In the genomic region with DNA sequence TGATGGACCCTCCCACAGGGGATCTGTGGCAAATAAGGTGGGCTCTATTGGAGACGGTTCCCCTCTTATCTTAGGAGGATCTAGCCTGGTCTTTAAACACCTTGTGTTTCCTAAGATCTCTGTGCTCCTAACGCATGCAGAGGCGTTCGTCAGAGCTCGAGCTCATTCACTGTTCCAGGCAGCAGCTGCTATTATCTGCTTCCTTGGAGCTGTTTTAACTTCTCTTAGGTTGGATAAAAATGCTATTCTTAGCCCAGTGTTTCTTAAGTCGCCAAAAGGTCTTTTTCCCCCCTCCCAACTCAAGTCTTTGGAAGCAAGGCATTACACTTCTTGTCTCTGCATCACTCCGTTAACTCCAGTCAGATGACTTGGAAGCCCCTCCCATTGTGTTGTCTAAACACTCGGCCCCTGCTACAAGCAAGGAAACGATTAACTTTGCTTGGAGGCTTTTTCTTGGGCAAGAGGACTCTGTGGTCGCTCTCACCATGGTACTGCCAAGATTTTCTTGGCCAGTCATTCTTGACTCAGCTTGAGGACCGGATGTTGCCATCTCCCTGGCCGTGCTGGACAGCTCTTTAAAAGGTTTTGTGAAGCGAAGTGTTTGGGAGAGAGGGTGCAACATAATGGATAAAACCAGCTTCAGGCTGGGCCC, we compare ENCODE assay signal across 13 mouse cellular contexts.
A peak's percentile ranks its signal among the peaks of the same experiment; 100 is the strongest.
DNase-seq lines count a peak whose midpoint lies in the region; ATAC-seq and TF ChIP-seq lines count a peak whose summit lies in the region.
"Had no signal": no experiment of that assay in that cellular context is flagged by ENCODE, and none has a peak within 500 bp of the region (broad histone marks: within the 10 kb centered on the region; RNA-seq: fewer than 3 reads in every experiment).

No protein-coding gene starts in this region.

- H3K9me3 ChIP-seq in forebrain, postnatal 0 days (ENCODE audit: low read length), result no peaks in the 10 kb centered on the region
- H3K9me3 ChIP-seq in forebrain, embryonic 12.5 days, result no peaks in the 10 kb centered on the region
- H3K9me3 ChIP-seq in liver, embryonic 11.5 days (ENCODE audit: control insufficient read depth, low read length), result no peaks in the 10 kb centered on the region
- no peaks in the 10 kb centered on the region for H3K9me3 ChIP-seq in midbrain, embryonic 13.5 days
- H3K9me3 ChIP-seq: embryonic facial prominence, embryonic 15.5 days; limb, embryonic 12.5 days; lung, embryonic 15.5 days had no signal

- peak overlapping the region; percentile 3; the same call in 1 of the 2 replicates for H3K27ac ChIP-seq in forebrain, postnatal 0 days (ENCODE audit: low read depth, low read length)
- no peak overlapping the region for H3K27ac ChIP-seq in forebrain, embryonic 12.5 days
- peak overlapping the region; percentile 80 for H3K27ac ChIP-seq in left cerebral cortex, adult 2 months
- H3K27ac ChIP-seq in liver, embryonic 11.5 days (ENCODE audit: low read depth, low read length), result no peak overlapping the region
- H3K27ac ChIP-seq in midbrain, embryonic 13.5 days, result no peak overlapping the region
- H3K27ac ChIP-seq: embryonic facial prominence, embryonic 15.5 days; limb, embryonic 12.5 days; lung, embryonic 15.5 days had no signal

- intact Hi-C loops in left cerebral cortex, adult 2 months (cut with DNase I), result loop anchor here (5.0 kb wide), 2 partner anchors 102 to 182 kb away; no protein-coding TSS in a partner anchor

- H3K27me3 ChIP-seq in forebrain, postnatal 0 days (ENCODE audit: insufficient read depth, low read length), result no peaks in the 10 kb centered on the region
- no peaks in the 10 kb centered on the region for H3K27me3 ChIP-seq in forebrain, embryonic 12.5 days
- H3K27me3 ChIP-seq in liver, embryonic 11.5 days (replicated peaks; ENCODE audit: control insufficient read depth, insufficient read depth, low read length), result no peaks in the 10 kb centered on the region
- 0 out of 2 replicates have a peak, but pooled peaks cover 3% of the 10 kb centered on the region for H3K27me3 ChIP-seq in midbrain, embryonic 13.5 days
- H3K27me3 ChIP-seq: embryonic facial prominence, embryonic 15.5 days; limb, embryonic 12.5 days; lung, embryonic 15.5 days had no signal

- 39% methylated on average over 13 of the region's 13 CpGs for WGBS in forebrain, postnatal 0 days
- whole genome bisulfite sequencing in forebrain, embryonic 12.5 days, result 65% methylated on average over 13 of the region's 13 CpGs
- 62% methylated on average over 13 of the region's 13 CpGs for WGBS in liver, embryonic 11.5 days
- WGBS in midbrain, embryonic 13.5 days, result 73% methylated on average over 13 of the region's 13 CpGs

- no peaks in the 10 kb centered on the region for H3K36me3 ChIP-seq in forebrain, postnatal 0 days (ENCODE audit: insufficient read depth)
- no peaks in the 10 kb centered on the region for H3K36me3 ChIP-seq in forebrain, embryonic 12.5 days (replicated peaks)
- H3K36me3 ChIP-seq in liver, embryonic 11.5 days (ENCODE audit: control insufficient read depth, insufficient read depth, low read length), result no peaks in the 10 kb centered on the region
- H3K36me3 ChIP-seq in midbrain, embryonic 13.5 days, result no peaks in the 10 kb centered on the region
- H3K36me3 ChIP-seq: embryonic facial prominence, embryonic 15.5 days; limb, embryonic 12.5 days; lung, embryonic 15.5 days had no signal

- no peak overlapping the region for H3K9ac ChIP-seq in forebrain, postnatal 0 days
- no peak overlapping the region for H3K9ac ChIP-seq in forebrain, embryonic 12.5 days
- no peak overlapping the region for H3K9ac ChIP-seq in liver, embryonic 11.5 days (ENCODE audit: low read depth, low read length)
- no peak overlapping the region for H3K9ac ChIP-seq in midbrain, embryonic 13.5 days (replicated peaks)
- H3K9ac ChIP-seq: embryonic facial prominence, embryonic 15.5 days; limb, embryonic 12.5 days; lung, embryonic 15.5 days had no signal

- no peak for TF ChIP-seq CTCF in forebrain, postnatal 0 days (IDR thresholded peaks at IDR 0.05; ENCODE audit: low read depth)
- TF ChIP-seq CTCF in left cerebral cortex, adult 2 months (IDR thresholded peaks at IDR 0.05), result no peak

- H3K4me3 ChIP-seq in forebrain, postnatal 0 days (ENCODE audit: low read depth, low read length), result no peak overlapping the region
- no peak overlapping the region for H3K4me3 ChIP-seq in forebrain, embryonic 12.5 days (replicated peaks)
- H3K4me3 ChIP-seq in left cerebral cortex, adult 2 months, result no peak overlapping the region
- no peak overlapping the region for H3K4me3 ChIP-seq in liver, embryonic 11.5 days (ENCODE audit: low read depth, low read length)
- H3K4me3 ChIP-seq in midbrain, embryonic 13.5 days (replicated peaks), result no peak overlapping the region
- H3K4me3 ChIP-seq: embryonic facial prominence, embryonic 15.5 days; limb, embryonic 12.5 days; lung, embryonic 15.5 days had no signal

- peak; percentile 51 for ATAC-seq in forebrain, postnatal 0 days
- ATAC-seq in forebrain, embryonic 12.5 days (ENCODE audit: low FRiP score), result no peak
- no peak for ATAC-seq in liver, embryonic 11.5 days (replicated peaks; ENCODE audit: low FRiP score)
- no peak for ATAC-seq in midbrain, embryonic 13.5 days

- H3K4me1 ChIP-seq in forebrain, postnatal 0 days (ENCODE audit: insufficient read depth), result peaks cover 8% of the 10 kb centered on the region; the same call in 1 of the 2 replicates
- H3K4me1 ChIP-seq in forebrain, embryonic 12.5 days, result no peaks in the 10 kb centered on the region
- H3K4me1 ChIP-seq in liver, embryonic 11.5 days (replicated peaks; ENCODE audit: control insufficient read depth, insufficient read depth, low read length), result no peaks in the 10 kb centered on the region
- H3K4me1 ChIP-seq in midbrain, embryonic 13.5 days (replicated peaks), result peaks cover 7% of the 10 kb centered on the region; the same call in 1 of the 2 replicates
- H3K4me1 ChIP-seq: embryonic facial prominence, embryonic 15.5 days; limb, embryonic 12.5 days; lung, embryonic 15.5 days had no signal

- DNase-seq in forebrain, postnatal 0 days, result peak; percentile 33
- no peak for DNase-seq in left cerebral cortex, adult 2 months (ENCODE audit: extremely low spot score in 1 of 2, low spot score in 2 of 2)
- no peak for DNase-seq in left cerebral cortex, adult 11 months (ENCODE audit: low spot score)
- DNase-seq in Muller cell, postnatal 12 days (ENCODE audit: inconsistent ontology term), result peak; percentile 46
- DNase-seq in fibroblast of lung, adult 2 months (ENCODE audit: low read depth), result peak; percentile 62
- no peak for DNase-seq in liver, embryonic 11.5 days (ENCODE audit: low spot score)
- DNase-seq: adrenal gland, postnatal 10 days; kidney, adult 9 months had no signal

- H3K4me2 ChIP-seq in forebrain, postnatal 0 days (ENCODE audit: low read depth), result no peak overlapping the region
- H3K4me2 ChIP-seq in forebrain, embryonic 12.5 days, result no peak overlapping the region
- H3K4me2 ChIP-seq in liver, embryonic 11.5 days, result no peak overlapping the region
- H3K4me2 ChIP-seq in midbrain, embryonic 13.5 days (replicated peaks), result no peak overlapping the region
- H3K4me2 ChIP-seq: embryonic facial prominence, embryonic 15.5 days; limb, embryonic 12.5 days; lung, embryonic 15.5 days had no signal

Comparison
In these comparisons a context has a peak if more than half of its experiments do, and no peak if none do; other contexts are left out.
1. H3K27ac ChIP-seq: peak in forebrain, postnatal 0 days (single experiment) and left cerebral cortex, adult 2 months (single experiment); none in forebrain, embryonic 12.5 days (single experiment), liver, embryonic 11.5 days (single experiment) and midbrain, embryonic 13.5 days (single experiment).
2. DNase-seq: peak in forebrain, postnatal 0 days (single experiment), Muller cell, postnatal 12 days (single experiment) and fibroblast of lung, adult 2 months (single experiment); none in left cerebral cortex, adult 2 months (0 of 2), left cerebral cortex, adult 11 months (single experiment) and liver, embryonic 11.5 days (single experiment).